Mouse (Mus musculus): Measurements from ENCODE around the gene Sprtn. TPM values are rescaled to one million over a fixed set of nuclear protein-coding genes. Genes with fewer than 3 reads are reported as not detected.

The Sprtn gene
- total and polyA plus RNA-seq, 2 experiments from 2014 or later, result 6.0 to 16.0 TPM

GRCm38 (mm10) chr8:124917741-124918484, 20.2 kb downstream of the Sprtn start:
- no peaks in the 10 kb centered on the region for H3K9me3 ChIP-seq (ENCODE audit: low read length)
- no peak overlapping the region for H3K4me3 ChIP-seq (ENCODE audit: low read depth, low read length)
- DNase-seq, result no peak
- no peak for TF ChIP-seq CTCF (IDR thresholded peaks at IDR 0.05; ENCODE audit: low read depth)
- 68% methylated on average over 18 of the region's 18 CpGs for WGBS
- no peak for ATAC-seq
- no peak overlapping the region for H3K27ac ChIP-seq (ENCODE audit: low read depth, low read length)
- no peak overlapping the region for H3K4me2 ChIP-seq (ENCODE audit: low read depth)
- no peaks in the 10 kb centered on the region for H3K27me3 ChIP-seq (ENCODE audit: insufficient read depth, low read length)
- no peak overlapping the region for H3K9ac ChIP-seq
- H3K4me1 ChIP-seq (ENCODE audit: insufficient read depth), result no peaks in the 10 kb centered on the region
- peaks cover 20% of the 10 kb centered on the region for H3K36me3 ChIP-seq (ENCODE audit: insufficient read depth)

- no peaks in the 10 kb centered on the region; the same call in 1 of the 2 replicates for H3K36me3 ChIP-seq (ENCODE audit: insufficient read depth)
- DNase-seq, result no peak
- no peak overlapping the region for H3K4me3 ChIP-seq (ENCODE audit: low read depth, low read length)
- H3K27me3 ChIP-seq (ENCODE audit: insufficient read depth, low read length), result no peaks in the 10 kb centered on the region
- no peak for ATAC-seq
- H3K9me3 ChIP-seq (ENCODE audit: low read length), result no peaks in the 10 kb centered on the region
- no peak overlapping the region for H3K4me2 ChIP-seq (ENCODE audit: low read depth)
- no peak for TF ChIP-seq CTCF (IDR thresholded peaks at IDR 0.05; ENCODE audit: low read depth)
- H3K9ac ChIP-seq, result no peak overlapping the region
- 85% methylated on average over 18 of the region's 18 CpGs for WGBS
- no peaks in the 10 kb centered on the region for H3K4me1 ChIP-seq (ENCODE audit: insufficient read depth)
- no peak overlapping the region for H3K27ac ChIP-seq (ENCODE audit: low read depth, low read length)
These were observed 23.9 kb downstream of the Sprtn start for GRCm38 (mm10) chr8:124921369-124922279.

DNA sequence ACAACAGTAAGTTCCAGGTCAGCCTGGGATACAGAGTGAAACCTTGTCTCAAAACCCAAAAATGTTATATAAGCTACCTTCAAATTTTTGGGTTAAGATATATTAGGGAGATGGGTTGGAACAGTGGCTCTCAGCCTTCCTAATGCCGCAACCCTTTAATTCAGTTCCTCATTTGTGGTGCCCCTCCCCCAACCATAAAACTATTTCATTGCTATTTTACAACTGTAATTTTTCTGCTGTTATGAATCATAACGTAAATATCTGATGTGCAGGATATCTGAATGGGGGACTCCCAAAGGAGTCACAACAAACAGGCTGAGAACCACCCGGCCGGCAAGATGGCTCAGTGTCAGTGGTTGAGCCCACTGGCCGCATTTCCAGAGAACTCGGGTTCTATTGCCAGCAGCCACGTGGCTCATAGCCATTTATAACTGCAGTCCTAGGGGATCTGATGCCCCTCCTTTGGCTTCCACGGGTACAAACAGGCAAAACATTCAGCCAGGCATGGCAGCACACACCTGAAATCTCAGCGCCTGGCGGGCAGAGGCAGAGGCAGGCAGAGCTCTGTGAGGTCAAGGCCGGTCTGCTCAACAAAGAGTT, 24.9 kb downstream of the Sprtn start:
- DNase-seq (no peak), ATAC-seq (no peak)
- no peak overlapping the region for H3K4me2 ChIP-seq (ENCODE audit: low read depth)
- H3K9me3 ChIP-seq (ENCODE audit: low read length), result no peaks in the 10 kb centered on the region
- no peak overlapping the region for H3K9ac ChIP-seq
- TF ChIP-seq CTCF (IDR thresholded peaks at IDR 0.05; ENCODE audit: low read depth), result no peak
- no peaks in the 10 kb centered on the region for H3K27me3 ChIP-seq (ENCODE audit: insufficient read depth, low read length)
- no peak overlapping the region for H3K4me3 ChIP-seq (ENCODE audit: low read depth, low read length)
- no peak overlapping the region for H3K27ac ChIP-seq (ENCODE audit: low read depth, low read length)
- 73% methylated on average over 11 of the region's 11 CpGs for WGBS
- no peaks in the 10 kb centered on the region; the same call in 1 of the 2 replicates for H3K36me3 ChIP-seq (ENCODE audit: insufficient read depth)
- H3K4me1 ChIP-seq (ENCODE audit: insufficient read depth), result no peaks in the 10 kb centered on the region

GRCm38 (mm10) chr8:124923971-124924652, 26.4 kb downstream of the Sprtn start:
- H3K9me3 ChIP-seq (ENCODE audit: low read length), result no peaks in the 10 kb centered on the region
- ATAC-seq (no peak), DNase-seq (no peak)
- no peaks in the 10 kb centered on the region for H3K4me1 ChIP-seq (ENCODE audit: insufficient read depth)
- H3K27me3 ChIP-seq (ENCODE audit: insufficient read depth, low read length), result no peaks in the 10 kb centered on the region
- no peak overlapping the region for H3K4me3 ChIP-seq (ENCODE audit: low read depth, low read length)
- H3K4me2 ChIP-seq (ENCODE audit: low read depth), result no peak overlapping the region
- H3K27ac ChIP-seq (ENCODE audit: low read depth, low read length), result no peak overlapping the region
- no peak for TF ChIP-seq CTCF (IDR thresholded peaks at IDR 0.05; ENCODE audit: low read depth)
- no peaks in the 10 kb centered on the region; the same call in 1 of the 2 replicates for H3K36me3 ChIP-seq (ENCODE audit: insufficient read depth)
- no peak overlapping the region for H3K9ac ChIP-seq
- 88% methylated on average over 15 of the region's 15 CpGs for WGBS

- H3K27me3 ChIP-seq (ENCODE audit: insufficient read depth, low read length), result no peaks in the 10 kb centered on the region
- no peak overlapping the region for H3K27ac ChIP-seq (ENCODE audit: low read depth, low read length)
- H3K4me3 ChIP-seq (ENCODE audit: low read depth, low read length), result no peak overlapping the region
- DNase-seq (no peak), ATAC-seq (no peak)
- no peak overlapping the region for H3K9ac ChIP-seq
- H3K9me3 ChIP-seq (ENCODE audit: low read length), result no peaks in the 10 kb centered on the region
- H3K36me3 ChIP-seq (ENCODE audit: insufficient read depth), result no peaks in the 10 kb centered on the region; the same call in 1 of the 2 replicates
- H3K4me1 ChIP-seq (ENCODE audit: insufficient read depth), result no peaks in the 10 kb centered on the region
- WGBS, result 85% methylated on average over 14 of the region's 14 CpGs
- H3K4me2 ChIP-seq (ENCODE audit: low read depth), result no peak overlapping the region
- TF ChIP-seq CTCF (IDR thresholded peaks at IDR 0.05; ENCODE audit: low read depth), result no peak
These were observed 28.0 kb downstream of the Sprtn start for GRCm38 (mm10) chr8:124925544-124926266.

DNA sequence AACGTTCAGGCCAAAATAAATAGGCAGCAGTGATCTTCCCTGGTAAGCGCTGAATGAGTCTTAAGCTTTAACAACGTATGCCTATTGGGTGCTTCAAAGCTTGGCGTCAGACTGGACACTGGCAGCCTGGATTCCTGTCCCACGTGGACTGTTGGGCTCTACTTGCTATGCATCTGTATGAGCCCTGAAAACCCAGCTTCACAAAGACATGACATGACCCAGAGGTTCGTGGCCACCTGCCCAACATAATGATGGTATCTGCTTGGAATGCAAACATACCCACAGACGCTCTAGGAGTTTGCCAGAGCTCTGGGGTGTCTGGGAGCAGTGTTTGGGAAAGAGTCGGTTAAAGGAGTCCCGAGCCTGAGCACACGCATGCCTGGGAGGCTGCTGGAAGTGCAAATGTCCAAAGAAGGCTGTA, 28.7 kb downstream of the Sprtn start:
- DNase-seq, result peak; percentile 17
- ATAC-seq, result peak; percentile 56; the same call in 1 of the 2 replicates
- H3K9ac ChIP-seq, result no peak overlapping the region
- TF ChIP-seq CTCF (IDR thresholded peaks at IDR 0.05; ENCODE audit: low read depth), result no peak
- H3K4me1 ChIP-seq (ENCODE audit: insufficient read depth), result no peaks in the 10 kb centered on the region
- no peaks in the 10 kb centered on the region; the same call in 1 of the 2 replicates for H3K36me3 ChIP-seq (ENCODE audit: insufficient read depth)
- no peak overlapping the region for H3K4me3 ChIP-seq (ENCODE audit: low read depth, low read length)
- no peak overlapping the region for H3K27ac ChIP-seq (ENCODE audit: low read depth, low read length)
- H3K27me3 ChIP-seq (ENCODE audit: insufficient read depth, low read length), result no peaks in the 10 kb centered on the region
- no peaks in the 10 kb centered on the region for H3K9me3 ChIP-seq (ENCODE audit: low read length)
- 62% methylated on average over 10 of the region's 10 CpGs for WGBS
- H3K4me2 ChIP-seq (ENCODE audit: low read depth), result no peak overlapping the region
